Mouse (Mus musculus) embryonic facial prominence, embryonic 11.5 days (tissue): Measurements from ENCODE around the gene Slc38a1. TPM values are rescaled to one million over a fixed set of nuclear protein-coding genes. Genes with fewer than 3 reads are reported as not detected.

Source experiments
- ATAC-seq: fragments of 200-750 bp; cut with Nextera tagmentation; replicated peaks from 2 replicates; pipeline ENCODE4 v1.8.0; 2017; ENCODE audit warnings: low read depth; ENCODE audit not compliant: insufficient number of reproducible peaks, low FRiP score, low TSS enrichment
- DNase-seq: peaks from one replicate; pipeline ENCODE4 v3.0.0-alpha.2; 2015; ENCODE audit warnings: low spot score
- H3K27ac ChIP-seq: fragments of 300-500 bp; sonication (generic); replicated peaks from 2 replicates; pipeline ENCODE4 v1.5.1; 2014; ENCODE audit warnings: mild to moderate bottlenecking, low read depth, low read length, control low read depth
- H3K27me3 ChIP-seq: fragments of 300-500 bp; sonication (generic); 2 replicates; pipeline ENCODE4 v1.6.1; 2014; ENCODE audit warnings: mild to moderate bottlenecking, low read length, moderate library complexity, mixed read lengths; ENCODE audit not compliant: control insufficient read depth, insufficient read depth
- H3K36me3 ChIP-seq: fragments of 300-500 bp; sonication (generic); replicated peaks from 2 replicates; pipeline ENCODE4 v1.6.1; 2014; ENCODE audit warnings: low read depth, mild to moderate bottlenecking, low read length, moderate library complexity, mixed read lengths; ENCODE audit not compliant: control insufficient read depth, insufficient read depth
- H3K4me1 ChIP-seq: fragments of 300-500 bp; sonication (generic); 2 replicates; pipeline ENCODE4 v1.6.1; 2014; ENCODE audit warnings: low read length, mixed read lengths; ENCODE audit not compliant: control insufficient read depth, insufficient read depth
- H3K4me2 ChIP-seq: fragments of 300-500 bp; sonication (generic); 2 replicates; pipeline ENCODE4 v1.6.1; 2014; ENCODE audit warnings: low read depth, mild to moderate bottlenecking, control low read depth, low read length, moderate library complexity
- H3K4me3 ChIP-seq: fragments of 300-500 bp; sonication (generic); 2 replicates; pipeline ENCODE4 v1.5.1; 2014; ENCODE audit warnings: low read depth, low read length, control low read depth
- H3K9ac ChIP-seq: fragments of 300-500 bp; sonication (generic); replicated peaks from 2 replicates; pipeline ENCODE4 v1.6.1; 2014; ENCODE audit warnings: mild to moderate bottlenecking, control low read depth, low read length
- H3K9me3 ChIP-seq: fragments of 300-500 bp; sonication (generic); replicated peaks from 2 replicates; pipeline ENCODE4 v1.6.1; 2016; ENCODE audit warnings: mild to moderate bottlenecking, low read length, inconsistent platforms, mixed read lengths; ENCODE audit not compliant: control insufficient read depth
- WGBS: fragments of 180-500 bp; shearing (Covaris S2); extraction: QIAGEN DNeasy Blood & Tissue Kit; methylation state at CpG from one replicate; pipeline ENCODE4 v1.1.7; 2014; 5-methylcytosine and 5-hydroxymethylcytosine counted together
- polyA plus RNA-seq: library from polyadenylated mRNA; unstranded; fragments of >200 nt; fragmentation: Nextera tagmentation; extraction: Ambion mirVana; gene quantifications from 2 replicates; pipeline ENCODE4 v1.2.1, GENCODE M21; 2014

Slc38a1 gene
- polyA plus RNA-seq, 1 experiment from 2014 or later: 101 TPM

GRCm38 (mm10) chr15:96686201-96687159 lies 43.8 kb upstream of the Slc38a1 start:
- Histone ChIP-seq H3K9ac (no peak overlapping the region), H3K36me3 (peaks cover 22% of the 10 kb centered on the region), H3K9me3 (no peaks in the 10 kb centered on the region), H3K27me3 (no peaks in the 10 kb centered on the region), H3K27ac (no peak overlapping the region), H3K4me3 (no peak overlapping the region), H3K4me2 (no peak overlapping the region), H3K4me1 (no peaks in the 10 kb centered on the region)
- WGBS: 84% methylated on average over 9 of the region's 9 CpGs
- ATAC-seq (no peak), DNase-seq (no peak)

GRCm38 (mm10) chr15:96685273-96685672 lies 42.6 kb upstream of the Slc38a1 start:
- no peak for DNase-seq
- H3K4me2 ChIP-seq: no peak overlapping the region
- H3K9ac ChIP-seq: no peak overlapping the region
- peaks cover 17% of the 10 kb centered on the region for H3K36me3 ChIP-seq
- WGBS: 77% methylated on average over 6 of the region's 6 CpGs
- H3K27me3 ChIP-seq: no peaks in the 10 kb centered on the region
- no peak overlapping the region for H3K27ac ChIP-seq
- no peaks in the 10 kb centered on the region for H3K9me3 ChIP-seq
- ATAC-seq: no peak
- H3K4me3 ChIP-seq: no peak overlapping the region
- H3K4me1 ChIP-seq: no peaks in the 10 kb centered on the region

GRCm38 (mm10) chr15:96684132-96684830 lies 41.6 kb upstream of the Slc38a1 start:
- no peak overlapping the region for H3K4me3 ChIP-seq
- H3K27me3 ChIP-seq: no peaks in the 10 kb centered on the region
- peaks cover 14% of the 10 kb centered on the region for H3K36me3 ChIP-seq
- 44% methylated on average over 11 of the region's 11 CpGs for WGBS
- no peaks in the 10 kb centered on the region for H3K4me1 ChIP-seq
- H3K4me2 ChIP-seq: no peak overlapping the region
- no peak overlapping the region for H3K27ac ChIP-seq
- H3K9me3 ChIP-seq: no peaks in the 10 kb centered on the region
- H3K9ac ChIP-seq: no peak overlapping the region
- ATAC-seq (no peak), DNase-seq (peak; percentile 57)

DNA sequence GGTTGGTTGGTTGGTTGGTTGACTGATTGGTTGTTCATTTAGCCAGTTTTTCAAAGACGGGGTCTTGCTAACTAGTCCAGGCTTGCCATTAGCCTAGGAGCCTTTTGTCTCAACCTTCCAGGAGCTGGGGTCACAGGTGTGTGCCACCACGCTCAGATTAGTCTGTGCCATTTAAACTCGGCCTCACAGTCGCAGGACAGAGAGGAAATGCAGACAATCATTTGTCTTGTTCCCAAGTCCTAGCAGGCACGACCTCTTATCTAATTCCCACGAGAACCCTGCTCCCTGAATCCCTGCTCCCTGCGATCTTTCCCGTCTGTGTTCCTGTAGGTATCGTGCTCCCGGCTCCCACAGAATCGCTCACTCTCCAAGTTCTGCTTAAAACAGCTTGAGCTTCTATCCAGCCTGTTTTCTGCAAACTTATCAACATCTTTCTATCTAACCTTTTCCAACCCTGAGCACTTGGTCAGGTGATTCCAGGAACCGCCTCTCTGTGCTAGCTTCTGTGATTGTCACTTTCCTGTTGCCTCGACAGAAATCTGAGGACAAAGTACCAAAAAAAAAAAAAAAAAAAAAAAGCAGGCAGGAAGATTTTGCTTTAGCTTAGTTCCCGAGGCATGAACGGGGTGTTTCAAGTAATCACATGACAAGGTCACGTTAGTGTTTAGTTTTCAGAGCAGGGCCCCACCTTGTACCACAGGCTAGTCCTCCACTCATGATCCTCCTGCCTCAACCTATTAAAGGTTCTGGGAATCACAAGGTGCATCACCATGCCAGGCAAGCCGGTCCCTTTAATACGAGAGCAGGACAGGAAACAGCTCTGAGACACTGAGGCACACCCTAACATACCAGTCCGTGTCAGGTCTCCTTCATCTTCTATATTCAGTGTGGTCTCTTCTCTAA lies 36.4 kb upstream of the Slc38a1 start:
- H3K9me3 ChIP-seq: no peaks in the 10 kb centered on the region
- H3K27me3 ChIP-seq: no peaks in the 10 kb centered on the region
- ATAC-seq: no peak
- DNase-seq: no peak
- WGBS: 68% methylated on average over 19 of the region's 19 CpGs
- no peaks in the 10 kb centered on the region for H3K4me1 ChIP-seq
- no peak overlapping the region for H3K9ac ChIP-seq
- H3K27ac ChIP-seq: no peak overlapping the region
- no peak overlapping the region for H3K4me2 ChIP-seq
- H3K36me3 ChIP-seq: no peaks in the 10 kb centered on the region
- H3K4me3 ChIP-seq: no peak overlapping the region

GRCm38 (mm10) chr15:96676518-96676917 lies 33.8 kb upstream of the Slc38a1 start:
- no peak for DNase-seq
- no peak overlapping the region for H3K27ac ChIP-seq
- no peaks in the 10 kb centered on the region for H3K9me3 ChIP-seq
- H3K36me3 ChIP-seq: no peaks in the 10 kb centered on the region
- ATAC-seq: no peak
- H3K4me1 ChIP-seq: no peaks in the 10 kb centered on the region
- WGBS: 73% methylated on average over 10 of the region's 10 CpGs
- no peak overlapping the region for H3K4me2 ChIP-seq
- no peak overlapping the region for H3K4me3 ChIP-seq
- H3K9ac ChIP-seq: no peak overlapping the region
- H3K27me3 ChIP-seq: no peaks in the 10 kb centered on the region

DNA sequence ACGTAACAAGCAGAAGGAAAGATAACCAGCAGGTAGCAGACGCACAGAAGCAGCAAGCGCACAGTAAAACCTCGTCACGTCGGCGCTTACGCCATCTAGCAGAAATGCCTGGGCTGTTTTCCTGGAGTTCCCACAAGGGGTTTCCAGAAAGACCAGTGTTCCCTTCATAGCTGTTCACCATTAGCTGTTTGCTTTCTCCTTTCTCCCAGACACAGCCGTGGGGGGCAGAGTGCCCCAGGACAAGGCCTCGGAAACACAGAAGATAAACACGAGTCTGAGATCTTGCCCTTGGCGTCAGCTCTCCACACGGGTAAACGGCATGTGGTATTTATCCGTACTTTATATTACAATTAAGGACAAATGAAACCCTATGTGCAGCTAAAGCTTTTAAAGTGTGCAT lies 33.0 kb upstream of the Slc38a1 start:
- no peaks in the 10 kb centered on the region for H3K9me3 ChIP-seq
- no peak overlapping the region for H3K27ac ChIP-seq
- no peak overlapping the region for H3K4me2 ChIP-seq
- WGBS: 74% methylated on average over 15 of the region's 15 CpGs
- no peak overlapping the region for H3K9ac ChIP-seq
- H3K4me1 ChIP-seq: no peaks in the 10 kb centered on the region
- no peaks in the 10 kb centered on the region for H3K36me3 ChIP-seq
- DNase-seq: no peak
- no peak overlapping the region for H3K4me3 ChIP-seq
- no peak for ATAC-seq
- no peaks in the 10 kb centered on the region for H3K27me3 ChIP-seq

- no peaks in the 10 kb centered on the region for H3K4me1 ChIP-seq
- no peak overlapping the region for H3K4me2 ChIP-seq
- 87% methylated on average over 11 of the region's 11 CpGs for WGBS
- no peaks in the 10 kb centered on the region for H3K36me3 ChIP-seq
- H3K9me3 ChIP-seq: no peaks in the 10 kb centered on the region
- DNase-seq (no peak), ATAC-seq (no peak)
- H3K27ac ChIP-seq: no peak overlapping the region
- no peak overlapping the region for H3K9ac ChIP-seq
- no peak overlapping the region for H3K4me3 ChIP-seq
- no peaks in the 10 kb centered on the region for H3K27me3 ChIP-seq
Observed at GRCm38 (mm10) chr15:96675055-96675454, 32.3 kb upstream of the Slc38a1 start.
